Mouse (Mus musculus) liver, adult (tissue): ENCODE data around the gene Ethe1.
A peak's percentile ranks its signal among the peaks of the same experiment; 100 is the strongest.

Source experiments
- GATA4 ChIP-seq: IDR thresholded peaks from 2 replicates; pipeline ENCODE4 v1.6.1; 2014; ENCODE audit warnings: mild to moderate bottlenecking, low read length; ENCODE audit not compliant: insufficient replicate concordance

Gene Ethe1

DNA sequence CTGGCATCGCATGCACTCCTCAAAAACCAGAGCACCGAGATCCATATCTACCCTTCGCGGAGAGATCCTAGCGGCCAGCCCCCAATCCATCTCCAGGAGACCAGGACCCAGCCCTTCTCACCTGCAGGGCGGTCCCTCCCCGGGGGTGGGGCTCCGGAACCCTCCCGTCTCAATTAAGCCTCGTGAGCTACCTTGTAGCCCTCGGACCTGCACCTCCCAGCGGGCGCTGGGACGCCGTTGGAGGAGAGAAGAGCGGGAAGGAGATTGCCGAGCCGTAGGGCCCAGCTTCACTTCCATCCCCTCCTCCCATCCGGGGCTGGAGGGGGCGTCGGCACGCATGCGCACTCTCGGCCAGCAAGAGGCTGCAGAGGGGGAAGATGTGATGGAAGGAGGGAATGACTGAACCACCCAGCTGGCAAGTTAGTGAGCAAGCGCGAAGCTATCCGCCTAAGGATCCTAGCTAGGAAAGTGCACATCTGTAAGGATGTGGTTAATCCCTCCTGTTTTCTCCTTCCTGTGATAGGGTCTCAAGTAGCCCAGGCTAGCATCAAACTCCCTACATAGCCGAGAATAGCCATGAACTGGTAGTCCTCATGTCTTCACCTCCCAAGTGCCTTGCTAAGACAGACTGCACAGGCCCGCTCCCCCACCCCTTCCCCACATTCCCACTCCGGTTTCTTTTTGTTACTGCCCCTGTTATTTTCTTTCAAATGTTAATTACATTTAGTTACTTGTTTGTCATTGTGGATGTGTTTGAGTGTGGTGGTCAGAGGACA lies at the start of gene Ethe1, which contains the start of gene Zfp575:
Ethe1 (plus strand) TSS at position 214 of the 776 bp plus-strand sequence.
Zfp575 (minus strand) TSS at position 312 of the 776 bp plus-strand sequence.
- no peak for TF ChIP-seq GATA4

DNA sequence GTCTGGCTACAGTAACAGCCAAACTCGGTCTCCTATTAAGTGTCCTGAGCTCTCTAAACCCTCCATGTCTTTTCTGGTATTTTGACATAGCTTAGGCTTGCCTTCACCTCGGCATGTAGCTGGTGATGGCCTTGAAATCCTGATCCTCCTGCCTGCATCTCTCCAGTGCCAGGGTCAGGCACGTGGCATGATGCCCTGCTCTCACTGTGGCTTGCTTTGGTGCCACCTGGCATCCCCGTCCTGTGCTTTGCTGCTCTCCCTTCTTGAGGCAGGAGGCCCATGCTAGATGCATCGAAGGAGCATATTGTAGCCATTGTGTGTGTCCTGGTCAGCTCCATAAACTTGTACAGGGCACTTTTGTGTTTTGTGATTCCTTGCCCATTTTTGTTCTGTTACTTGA lies 49.8 kb upstream of the Ethe1 start:
- TF ChIP-seq GATA4 = no peak

DNA sequence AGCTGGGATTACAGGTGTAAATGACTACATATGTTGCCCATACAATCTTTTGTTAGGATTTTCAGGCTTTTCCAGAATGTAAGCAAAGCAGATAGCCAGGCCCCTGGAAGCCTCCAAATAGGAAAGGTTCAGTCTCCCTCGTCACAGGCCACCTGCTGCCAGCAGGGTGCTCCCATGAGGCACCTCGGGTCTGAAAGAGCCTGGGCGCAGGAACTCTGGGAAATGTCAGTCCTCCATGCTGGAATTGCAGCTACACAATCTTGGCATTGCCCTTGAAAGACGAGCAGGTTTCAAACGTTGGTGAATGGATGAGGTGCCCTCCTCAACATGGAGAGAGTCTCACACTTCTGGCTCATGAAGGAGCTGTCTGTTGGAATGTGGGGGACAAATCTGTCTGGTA lies 49.2 kb upstream of the Ethe1 start:
- TF ChIP-seq GATA4 = no peak

DNA sequence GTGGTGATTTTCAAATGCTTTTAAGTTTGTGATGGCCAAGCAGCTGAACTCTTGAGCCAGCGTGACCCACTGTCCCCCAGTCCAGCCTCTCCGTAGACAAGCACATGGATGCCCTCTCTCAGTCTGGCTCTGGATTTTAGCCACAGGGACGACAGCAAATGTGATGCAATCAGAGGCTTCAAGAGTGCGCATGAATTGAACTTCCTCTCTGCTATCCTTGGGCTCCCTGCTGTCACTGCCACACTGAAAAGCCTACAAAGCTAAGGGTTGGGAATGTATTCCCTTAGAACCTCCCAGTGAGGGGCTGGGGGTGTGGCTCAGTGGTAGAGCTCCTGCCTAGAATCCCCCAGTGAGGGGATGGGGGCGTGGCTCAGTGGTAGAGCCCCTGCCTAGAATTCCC lies 48.6 kb upstream of the Ethe1 start:
- no peak for TF ChIP-seq GATA4

DNA sequence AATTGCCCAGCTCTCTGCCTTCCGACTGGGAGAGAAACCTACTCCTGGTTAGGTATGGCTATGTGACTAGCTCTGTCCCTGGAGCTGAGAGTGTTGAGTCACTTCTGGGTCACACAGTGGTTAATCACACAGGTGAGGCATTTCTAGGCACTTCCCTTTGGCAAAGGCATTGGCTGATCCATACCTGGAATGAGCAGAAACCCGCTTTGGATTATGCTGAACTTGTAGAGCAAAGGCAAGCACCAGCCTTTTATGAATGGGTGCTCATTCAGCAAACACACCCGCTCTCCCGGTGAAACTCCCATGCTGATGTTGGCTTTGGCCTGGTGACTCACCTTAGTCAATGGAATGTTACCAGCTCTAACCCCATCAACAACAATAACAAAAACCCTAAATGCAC lies 47.7 kb upstream of the Ethe1 start:
- TF ChIP-seq GATA4 = no peak

DNA sequence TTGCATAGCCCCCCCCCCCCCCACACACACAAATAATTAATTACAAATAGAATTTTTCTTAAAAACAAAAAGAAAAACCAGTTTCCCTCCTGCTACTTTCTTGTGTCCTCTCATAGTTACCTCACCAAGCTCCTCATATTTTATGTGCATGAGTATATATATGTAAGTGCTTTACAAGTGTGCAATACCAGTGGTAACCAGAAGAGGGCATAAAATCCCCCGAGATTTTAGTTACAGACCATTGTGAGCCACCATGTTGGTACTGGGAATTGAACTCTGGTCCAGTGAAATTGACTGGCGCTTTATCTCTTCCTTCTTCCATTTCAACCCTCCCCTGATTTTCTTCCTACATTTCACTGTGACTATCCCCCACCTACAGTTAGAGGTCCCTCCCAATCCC lies 42.8 kb upstream of the Ethe1 start:
- TF ChIP-seq GATA4 = no peak

DNA sequence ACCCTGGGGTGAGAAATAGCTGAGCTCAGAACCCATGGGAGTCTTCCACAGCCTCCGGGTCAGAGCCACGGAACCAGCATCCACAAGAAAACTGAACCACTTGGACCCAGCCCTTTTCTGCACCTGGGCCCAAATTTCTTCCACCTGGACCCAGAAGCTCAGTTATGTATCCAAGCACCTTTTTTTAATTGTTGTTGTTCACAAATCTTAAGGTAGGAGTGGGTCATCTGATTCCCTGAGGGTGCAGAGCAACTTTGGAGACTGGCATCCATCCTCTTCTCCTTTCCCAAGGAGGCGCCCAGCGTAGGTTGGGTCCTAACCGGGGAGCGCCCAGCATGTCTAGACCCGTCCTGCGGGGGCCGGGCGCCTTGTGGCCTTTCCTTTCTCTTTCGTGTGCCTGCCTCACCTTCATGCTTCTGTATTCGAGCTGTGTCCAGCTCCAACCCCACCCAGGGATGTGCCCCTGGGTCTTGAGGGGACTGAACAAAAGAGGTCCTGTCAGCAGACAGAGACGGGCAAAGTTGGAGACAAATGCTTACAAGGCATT lies 41.2 kb upstream of the Ethe1 start, which contains the start of the genes Pinlyp and Xrcc1:
Pinlyp (minus strand) TSS at position 51 of the 547 bp plus-strand sequence.
Xrcc1 (plus strand) TSS at position 222 of the 547 bp plus-strand sequence.
- TF ChIP-seq GATA4 = no peak

DNA sequence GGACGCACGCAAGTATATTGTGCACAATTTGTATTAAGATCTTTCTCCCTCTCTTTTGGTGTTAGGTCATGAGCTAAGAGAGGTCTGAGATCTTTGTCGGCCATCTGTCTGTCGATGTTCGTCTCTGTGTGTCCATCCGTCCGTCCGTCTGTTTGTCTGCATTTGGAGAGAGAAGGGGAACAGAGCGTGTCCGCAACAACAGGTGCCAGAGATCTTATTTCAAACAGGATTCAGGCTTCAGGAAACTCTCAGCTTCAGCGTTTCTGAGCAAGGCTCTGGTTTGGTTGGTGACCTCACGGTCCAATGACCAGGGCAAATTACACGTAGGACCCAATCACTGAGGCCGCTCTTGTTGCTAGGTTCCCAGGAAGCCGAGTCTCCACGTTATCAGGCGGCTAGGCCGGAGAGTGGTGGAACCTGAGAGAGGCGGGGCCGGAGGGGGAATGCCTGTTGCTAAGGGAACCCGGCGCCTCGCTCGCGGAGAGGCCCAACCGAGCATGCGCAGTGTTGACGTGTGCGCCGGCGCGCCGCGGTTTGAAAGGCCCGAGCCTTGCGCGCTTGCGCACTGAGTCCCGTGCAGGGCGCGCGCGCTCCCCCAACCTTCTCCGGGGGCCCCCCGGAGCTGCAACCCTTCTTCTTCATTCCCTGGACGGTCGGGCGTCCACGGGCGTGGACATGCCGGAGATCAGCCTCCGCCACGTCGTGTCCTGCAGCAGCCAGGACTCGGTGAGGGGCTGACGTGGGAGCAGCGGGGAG lies 40.5 kb upstream of the Ethe1 start:
- TF ChIP-seq GATA4 = peak; percentile 91; the same call in 1 of the 2 replicates

DNA sequence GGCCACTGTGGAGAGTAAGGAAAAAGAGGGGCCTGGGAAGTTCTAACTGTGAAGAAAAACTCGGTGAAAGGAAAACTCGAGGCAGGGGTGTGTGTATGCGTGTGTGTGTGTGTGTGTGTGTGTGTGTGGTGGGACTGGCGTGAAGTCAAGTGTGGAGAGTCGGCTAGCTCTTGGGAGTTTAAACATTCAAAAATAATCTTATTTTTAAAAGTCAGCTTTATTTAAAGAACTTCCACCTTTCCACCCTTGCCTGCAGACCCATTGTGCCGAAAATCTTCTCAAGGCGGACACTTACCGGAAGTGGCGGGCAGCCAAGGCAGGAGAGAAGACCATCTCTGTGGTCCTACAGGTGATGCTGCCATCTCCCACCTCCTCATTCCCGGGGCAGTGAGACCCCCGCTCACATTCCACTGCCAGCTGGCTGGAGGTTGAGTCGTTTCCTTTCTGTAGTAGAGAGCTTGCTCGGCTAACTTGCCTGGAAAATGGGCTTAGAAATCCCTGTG lies 39.8 kb upstream of the Ethe1 start:
- TF ChIP-seq GATA4 = no peak

DNA sequence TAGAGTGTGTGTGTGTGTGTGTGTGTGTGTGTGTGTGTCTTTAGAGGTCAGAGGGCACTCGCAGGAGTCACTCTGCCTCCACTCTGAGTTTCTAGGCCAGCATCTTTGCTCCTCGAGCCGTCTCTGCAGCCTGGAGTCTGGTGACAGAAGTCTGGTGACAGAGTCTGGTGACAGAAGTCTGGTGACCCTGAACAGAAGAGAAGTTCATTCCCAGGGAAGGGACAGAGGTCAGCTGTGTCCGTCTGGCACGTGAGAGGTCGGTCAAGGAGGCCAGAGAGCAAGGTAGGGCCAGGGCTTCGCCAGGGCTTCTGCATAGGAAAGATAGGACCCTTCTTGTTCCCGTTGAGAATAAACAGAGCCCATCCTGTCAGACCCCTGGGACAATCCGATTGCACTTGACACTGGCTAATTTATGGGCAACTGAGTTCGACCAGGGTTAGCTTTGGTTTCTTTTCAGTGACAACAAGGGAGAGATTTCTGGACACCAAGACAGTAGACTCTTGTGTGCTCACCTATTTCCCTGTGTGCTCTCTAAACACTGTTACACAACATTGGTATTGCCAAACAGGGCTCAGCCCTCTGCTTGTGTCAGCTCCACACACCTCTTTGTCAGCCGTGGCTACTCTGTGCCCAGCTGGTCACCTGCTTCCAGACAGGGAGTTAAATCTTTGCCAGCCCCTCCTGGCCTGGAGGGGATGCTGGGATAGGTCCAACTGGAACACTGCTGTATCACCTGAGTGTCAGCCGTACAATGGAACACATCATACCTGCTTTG lies 35.2 kb upstream of the Ethe1 start:
- no peak for TF ChIP-seq GATA4

DNA sequence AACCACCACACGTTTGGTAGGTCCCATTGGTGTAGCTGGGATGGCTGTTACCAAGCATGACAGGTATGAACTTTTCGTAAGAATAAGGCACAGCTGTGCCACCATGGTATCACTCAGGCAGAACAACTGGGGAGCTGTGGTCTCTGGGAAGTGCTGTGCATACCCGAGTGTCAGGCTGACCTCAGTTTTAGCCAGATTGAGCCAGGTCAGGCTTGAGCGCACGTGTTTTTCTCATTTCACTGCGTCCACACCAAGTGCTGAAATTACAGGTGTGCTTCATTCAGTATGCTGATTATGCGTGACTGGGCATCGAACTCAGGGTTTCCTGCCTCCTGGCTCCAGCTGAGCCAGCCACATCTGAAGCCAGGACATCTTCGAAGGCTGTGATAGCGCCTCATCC lies 31.6 kb upstream of the Ethe1 start:
- TF ChIP-seq GATA4 = no peak

DNA sequence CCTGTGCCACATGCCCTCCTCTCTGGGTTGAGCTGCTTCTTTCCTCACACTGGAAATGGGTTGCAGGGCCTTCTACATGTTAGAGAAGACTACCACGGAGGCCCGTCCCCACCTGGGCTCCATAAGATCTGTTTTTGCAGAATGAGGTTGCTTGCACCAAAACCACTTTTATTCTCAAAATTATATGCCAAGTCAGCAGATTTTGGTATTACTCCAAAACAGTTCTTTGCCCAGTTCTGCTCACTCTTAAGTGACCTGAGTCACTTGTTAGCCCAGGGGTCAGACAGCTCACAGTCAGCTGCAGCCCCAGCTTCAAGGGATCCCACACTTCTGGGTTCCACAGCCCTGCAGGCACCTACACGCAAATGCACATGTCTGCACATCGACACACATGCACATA lies 25.9 kb upstream of the Ethe1 start:
- no peak for TF ChIP-seq GATA4

DNA sequence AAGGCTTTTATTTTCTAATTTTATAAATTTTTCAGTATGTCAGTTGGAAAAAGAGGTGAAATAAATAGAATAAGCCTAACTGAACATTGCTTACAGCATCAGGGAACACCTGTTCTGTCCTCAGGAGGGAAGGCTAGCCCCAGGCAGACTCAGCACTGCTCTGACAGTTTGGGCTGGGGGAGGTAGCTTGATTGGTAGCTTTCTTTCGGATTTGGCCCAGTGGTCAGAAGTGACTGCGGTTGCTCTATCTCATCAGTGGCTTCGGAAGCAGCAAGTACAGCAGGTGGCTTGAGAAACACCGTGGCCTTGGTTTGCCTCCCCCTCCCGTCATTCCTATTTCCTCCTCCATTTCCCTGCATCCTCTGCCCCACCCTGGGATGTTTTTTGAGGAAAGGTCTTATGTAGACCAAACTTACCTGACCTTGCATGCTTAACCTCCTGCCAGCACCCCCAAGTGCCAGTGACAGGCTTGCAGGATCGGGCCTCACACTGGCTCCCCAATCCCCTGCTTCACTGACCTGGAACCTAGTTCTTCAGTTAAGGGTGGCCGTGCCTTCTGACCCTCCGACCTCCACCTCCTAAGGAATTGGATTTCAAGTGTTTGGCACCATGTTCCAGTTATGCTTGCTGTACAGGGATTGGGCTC lies 24.0 kb upstream of the Ethe1 start:
- no peak for TF ChIP-seq GATA4

DNA sequence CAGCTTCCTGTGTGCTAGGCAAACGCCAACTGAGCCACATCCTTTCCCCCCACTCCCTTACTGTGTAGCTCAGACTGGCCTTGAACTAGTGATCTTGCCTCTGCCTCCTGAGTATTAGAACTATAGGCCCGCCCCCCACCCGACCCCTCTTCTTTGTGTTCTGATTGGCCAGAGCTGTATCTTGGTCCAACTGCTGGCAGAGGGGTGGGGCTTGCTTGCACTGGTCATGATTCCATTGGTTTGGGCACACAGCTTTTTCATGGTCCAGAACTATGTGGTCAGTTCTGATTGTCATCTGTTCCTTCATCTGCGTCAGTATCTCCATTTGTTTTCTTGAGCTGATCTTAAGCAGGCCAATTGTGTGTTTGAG lies 23.5 kb upstream of the Ethe1 start:
- no peak for TF ChIP-seq GATA4
